Mouse (Mus musculus) lung, embryonic 15.5 days (tissue): ENCODE data around the gene Rras2. TPM values are rescaled to one million over a fixed set of nuclear protein-coding genes. Genes with fewer than 3 reads are reported as not detected.

Experiments
- ATAC-seq: fragments of 200-750 bp; cut with Nextera tagmentation; 2 replicates; pipeline ENCODE4 v1.8.0; 2017; ENCODE audit warnings: moderate number of reproducible peaks, borderline replicate concordance; ENCODE audit not compliant: low FRiP score, low TSS enrichment; ENCODE audit errors: extremely low read depth
- H3K27ac ChIP-seq: fragments of 300-500 bp; sonication (generic); 2 replicates; pipeline ENCODE4 v1.5.1; 2015; ENCODE audit warnings: moderate library complexity, mild to moderate bottlenecking, inconsistent platforms
- H3K27me3 ChIP-seq: fragments of 300-500 bp; sonication (generic); 2 replicates; pipeline ENCODE4 v1.6.1; 2015; ENCODE audit warnings: inconsistent platforms
- H3K36me3 ChIP-seq: fragments of 300-500 bp; sonication (generic); 2 replicates; pipeline ENCODE4 v1.6.1; 2015; ENCODE audit warnings: inconsistent platforms
- H3K4me1 ChIP-seq: fragments of 300-500 bp; sonication (generic); 2 replicates; pipeline ENCODE4 v1.6.1; 2015; ENCODE audit warnings: inconsistent platforms
- H3K4me2 ChIP-seq: fragments of 300-500 bp; sonication (generic); 2 replicates; pipeline ENCODE4 v1.6.1; 2015; ENCODE audit warnings: inconsistent platforms, mild to moderate bottlenecking, moderate library complexity
- H3K4me3 ChIP-seq: fragments of 300-500 bp; sonication (generic); 2 replicates; pipeline ENCODE4 v1.5.1; 2015; ENCODE audit warnings: mild to moderate bottlenecking, inconsistent platforms
- H3K9ac ChIP-seq: fragments of 300-500 bp; sonication (generic); 2 replicates; pipeline ENCODE4 v1.6.1; 2015; ENCODE audit warnings: inconsistent platforms
- H3K9me3 ChIP-seq: fragments of 300-500 bp; sonication (generic); 2 replicates; pipeline ENCODE4 v1.6.1; 2016; ENCODE audit warnings: inconsistent platforms
- WGBS: fragments of 180-500 bp; shearing (Covaris S2); methylation state at CpG from one replicate; pipeline ENCODE4 v1.1.7; 2015; 5-methylcytosine and 5-hydroxymethylcytosine counted together
- polyA plus RNA-seq: library from polyadenylated mRNA; unstranded; fragments of >200 nt; fragmentation: Nextera tagmentation; extraction: Ambion mirVana; gene quantifications from 2 replicates; pipeline ENCODE4 v1.2.1, GENCODE M21; 2015

Gene Rras2
- polyA plus RNA-seq, 1 experiment from 2014 or later, result 43.3 TPM

DNA sequence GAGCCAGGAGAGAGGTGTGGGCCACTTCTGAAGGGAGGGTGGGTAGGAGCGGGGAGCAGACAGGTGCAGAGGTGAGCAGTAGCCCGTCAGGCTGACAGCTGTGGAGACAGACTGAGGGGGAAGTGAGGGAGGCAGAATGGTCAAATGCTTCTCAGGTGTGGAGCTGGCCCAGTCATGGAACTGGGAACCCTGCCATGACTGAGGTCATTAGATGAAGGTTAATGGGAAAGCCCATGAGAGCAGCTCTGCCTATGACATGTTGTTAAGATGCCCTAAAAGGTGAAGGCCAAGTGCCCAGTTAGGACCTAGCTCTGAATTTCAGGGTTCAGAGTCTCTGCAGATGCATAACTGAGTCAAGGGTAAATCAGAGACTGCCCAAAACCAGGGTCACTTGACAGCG is 98.7 kb downstream of the Rras2 start:
- WGBS, result 60% methylated on average over 3 of the region's 3 CpGs
- Histone ChIP-seq H3K27ac (no peak overlapping the region), H3K4me2 (no peak overlapping the region), H3K4me1 (0 out of 2 replicates have a peak, but pooled peaks cover 2% of the 10 kb centered on the region), H3K36me3 (no peaks in the 10 kb centered on the region), H3K9me3 (no peaks in the 10 kb centered on the region), H3K27me3 (no peaks in the 10 kb centered on the region), H3K4me3 (no peak overlapping the region), H3K9ac (no peak overlapping the region)
- no peak for ATAC-seq

DNA sequence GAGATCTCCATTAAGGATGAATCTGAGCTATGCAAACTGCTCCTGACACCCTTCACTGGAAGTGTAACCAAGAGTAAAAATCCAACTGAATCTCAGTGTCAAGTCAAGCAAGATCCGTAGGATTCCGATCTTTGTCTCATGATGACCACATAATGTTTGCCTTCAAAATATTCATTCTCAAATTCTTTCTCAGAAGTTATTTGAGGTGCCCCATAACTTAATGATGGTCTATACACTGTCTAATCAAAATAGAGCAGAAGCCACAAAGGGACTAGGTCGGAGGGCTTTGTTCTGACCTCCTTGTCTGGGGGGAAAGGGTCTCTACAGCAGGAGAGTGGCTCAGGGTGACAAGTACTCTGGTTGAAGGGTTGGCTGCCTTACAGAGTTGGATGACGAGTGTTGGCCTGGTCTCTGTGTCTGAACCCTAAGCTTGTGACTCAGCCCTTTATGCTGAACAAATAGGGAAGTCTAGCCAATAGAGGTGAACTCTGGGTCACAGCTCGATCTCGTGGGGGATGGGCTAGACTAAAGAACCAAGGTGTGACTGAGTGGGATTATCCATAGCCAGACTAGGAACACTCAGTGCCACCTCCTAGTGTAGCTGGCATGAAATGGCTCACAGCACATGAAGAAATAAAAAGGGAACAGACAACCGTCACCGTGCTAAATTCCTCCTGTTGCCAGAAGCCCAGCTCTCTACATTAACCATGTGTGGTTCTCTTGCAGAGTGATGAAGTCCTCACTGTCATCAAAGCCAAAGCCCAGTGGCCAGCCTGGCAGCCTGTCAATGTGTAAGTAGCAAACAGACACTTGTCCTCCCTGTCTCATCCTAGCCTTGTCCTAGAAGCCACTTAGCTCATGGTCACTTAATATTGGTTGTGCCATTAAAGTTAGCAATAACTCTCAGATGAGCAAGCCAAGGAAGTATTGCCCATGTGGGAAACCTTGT is 101.3 kb downstream of the Rras2 start:
- ATAC-seq, result no peak
- Histone ChIP-seq H3K4me3 (no peak overlapping the region), H3K27me3 (no peaks in the 10 kb centered on the region), H3K36me3 (no peaks in the 10 kb centered on the region), H3K9ac (no peak overlapping the region), H3K27ac (no peak overlapping the region), H3K9me3 (no peaks in the 10 kb centered on the region), H3K4me1 (0 out of 2 replicates have a peak, but pooled peaks cover 2% of the 10 kb centered on the region), H3K4me2 (no peak overlapping the region)
- 62% methylated on average over 8 of the region's 8 CpGs for WGBS

DNA sequence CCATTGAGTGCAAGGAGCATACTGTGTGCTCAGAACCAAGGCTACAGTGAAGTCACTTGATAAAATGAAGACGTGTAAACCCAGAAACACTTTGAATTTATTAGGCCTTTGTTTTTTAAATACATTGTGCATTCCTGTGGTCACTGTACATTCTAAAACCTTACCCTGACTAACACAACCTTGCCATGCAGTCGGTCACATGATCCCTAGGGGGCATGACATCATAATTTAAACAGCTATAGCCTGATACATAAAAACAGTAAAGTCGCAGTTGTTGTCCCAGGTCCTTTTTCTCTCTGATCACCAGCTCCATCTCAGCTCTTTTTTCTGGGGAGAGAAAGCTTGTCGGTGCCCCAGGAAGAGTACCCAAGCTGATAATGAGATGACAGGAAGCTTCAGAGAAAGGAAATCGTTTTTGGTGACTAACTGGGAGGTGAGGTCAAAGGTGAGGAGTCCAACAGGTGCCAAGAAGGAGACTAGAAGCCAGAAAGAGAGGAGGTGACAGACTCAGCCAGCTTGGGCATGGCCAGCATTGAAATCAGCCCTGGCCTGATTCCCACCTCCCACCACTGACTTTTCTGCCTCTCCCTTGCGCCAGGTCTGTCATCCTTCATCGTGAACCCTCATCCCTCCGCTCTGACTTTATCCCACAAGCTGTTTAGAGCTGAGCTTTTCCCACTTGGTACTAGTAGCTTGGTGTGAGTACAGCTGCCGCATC is 105.7 kb downstream of the Rras2 start:
- H3K9me3 ChIP-seq, result no peaks in the 10 kb centered on the region
- no peak overlapping the region for H3K4me2 ChIP-seq
- WGBS, result 51% methylated on average over 9 of the region's 9 CpGs
- no peak overlapping the region for H3K9ac ChIP-seq
- no peaks in the 10 kb centered on the region for H3K36me3 ChIP-seq
- H3K27me3 ChIP-seq, result no peaks in the 10 kb centered on the region
- no peaks in the 10 kb centered on the region for H3K4me1 ChIP-seq
- no peak for ATAC-seq
- H3K4me3 ChIP-seq, result no peak overlapping the region
- no peak overlapping the region for H3K27ac ChIP-seq

GRCm38 (mm10) chr7:114007565-114007964 is 110.0 kb downstream of the Rras2 start:
- Histone ChIP-seq H3K27me3 (no peaks in the 10 kb centered on the region), H3K9me3 (no peaks in the 10 kb centered on the region), H3K4me2 (no peak overlapping the region), H3K36me3 (no peaks in the 10 kb centered on the region), H3K4me3 (no peak overlapping the region), H3K4me1 (no peaks in the 10 kb centered on the region), H3K27ac (no peak overlapping the region), H3K9ac (no peak overlapping the region)
- ATAC-seq, result no peak
- WGBS, result 59% methylated on average over 5 of the region's 5 CpGs

GRCm38 (mm10) chr7:114006456-114006855 is 111.1 kb downstream of the Rras2 start:
- no peak overlapping the region for H3K9ac ChIP-seq
- no peak overlapping the region for H3K4me2 ChIP-seq
- 75% methylated on average over 8 of the region's 8 CpGs for WGBS
- no peaks in the 10 kb centered on the region for H3K27me3 ChIP-seq
- no peaks in the 10 kb centered on the region for H3K4me1 ChIP-seq
- no peaks in the 10 kb centered on the region for H3K9me3 ChIP-seq
- no peaks in the 10 kb centered on the region for H3K36me3 ChIP-seq
- no peak overlapping the region for H3K27ac ChIP-seq
- no peak overlapping the region for H3K4me3 ChIP-seq
- no peak for ATAC-seq

DNA sequence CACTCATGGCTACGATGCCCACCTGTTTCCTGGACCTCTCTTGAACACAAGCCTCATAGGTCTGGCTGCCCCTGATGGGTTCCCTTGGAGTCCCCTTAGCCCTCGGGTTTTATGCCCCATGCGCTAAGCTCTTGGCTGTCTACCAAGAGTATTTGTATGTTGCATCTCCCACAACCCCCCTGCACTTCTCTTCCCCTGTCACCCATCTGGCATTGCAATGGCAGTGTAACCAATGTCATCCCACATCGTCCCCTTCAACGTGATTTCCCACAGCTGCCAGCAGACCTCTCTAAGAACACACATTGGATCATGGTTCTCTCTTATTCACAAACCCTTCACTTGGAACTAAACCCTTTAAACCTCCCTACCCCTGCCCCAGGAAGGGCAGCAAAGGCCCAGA is 112.1 kb downstream of the Rras2 start:
- no peak overlapping the region for H3K27ac ChIP-seq
- no peak for ATAC-seq
- H3K9me3 ChIP-seq, result no peaks in the 10 kb centered on the region
- no peak overlapping the region for H3K4me3 ChIP-seq
- H3K9ac ChIP-seq, result no peak overlapping the region
- no peaks in the 10 kb centered on the region for H3K36me3 ChIP-seq
- 68% methylated on average over 5 of the region's 5 CpGs for WGBS
- H3K4me2 ChIP-seq, result no peak overlapping the region
- no peaks in the 10 kb centered on the region for H3K4me1 ChIP-seq
- no peaks in the 10 kb centered on the region for H3K27me3 ChIP-seq

GRCm38 (mm10) chr7:114004171-114004570 is 113.4 kb downstream of the Rras2 start:
- no peak overlapping the region for H3K9ac ChIP-seq
- no peak for ATAC-seq
- H3K4me1 ChIP-seq, result no peaks in the 10 kb centered on the region
- no peaks in the 10 kb centered on the region for H3K9me3 ChIP-seq
- H3K4me2 ChIP-seq, result no peak overlapping the region
- H3K27me3 ChIP-seq, result no peaks in the 10 kb centered on the region
- no peak overlapping the region for H3K4me3 ChIP-seq
- no peak overlapping the region for H3K27ac ChIP-seq
- no peaks in the 10 kb centered on the region for H3K36me3 ChIP-seq
- WGBS, result 21% methylated on average over 5 of the region's 5 CpGs

GRCm38 (mm10) chr7:113997675-113998354 is 119.8 kb downstream of the Rras2 start:
- WGBS, result 63% methylated on average over 7 of the region's 7 CpGs
- no peak overlapping the region for H3K4me2 ChIP-seq
- H3K9me3 ChIP-seq, result no peaks in the 10 kb centered on the region
- H3K27me3 ChIP-seq, result no peaks in the 10 kb centered on the region
- H3K27ac ChIP-seq, result no peak overlapping the region
- no peak for ATAC-seq
- no peak overlapping the region for H3K9ac ChIP-seq
- no peaks in the 10 kb centered on the region for H3K36me3 ChIP-seq
- no peaks in the 10 kb centered on the region for H3K4me1 ChIP-seq
- H3K4me3 ChIP-seq, result no peak overlapping the region

Other genes starting within 250 kb of the Rras2 start
- gene Copb1, start 136.9 kb upstream of the Rras2 start, polyA plus RNA-seq, result 123 and 126 TPM in 2 replicates
- gene Psma1, start 158.3 kb upstream of the Rras2 start, polyA plus RNA-seq, result 430 and 442 TPM in 2 replicates